ENCODE assay signal across 7 mouse cellular contexts in the genomic region with DNA sequence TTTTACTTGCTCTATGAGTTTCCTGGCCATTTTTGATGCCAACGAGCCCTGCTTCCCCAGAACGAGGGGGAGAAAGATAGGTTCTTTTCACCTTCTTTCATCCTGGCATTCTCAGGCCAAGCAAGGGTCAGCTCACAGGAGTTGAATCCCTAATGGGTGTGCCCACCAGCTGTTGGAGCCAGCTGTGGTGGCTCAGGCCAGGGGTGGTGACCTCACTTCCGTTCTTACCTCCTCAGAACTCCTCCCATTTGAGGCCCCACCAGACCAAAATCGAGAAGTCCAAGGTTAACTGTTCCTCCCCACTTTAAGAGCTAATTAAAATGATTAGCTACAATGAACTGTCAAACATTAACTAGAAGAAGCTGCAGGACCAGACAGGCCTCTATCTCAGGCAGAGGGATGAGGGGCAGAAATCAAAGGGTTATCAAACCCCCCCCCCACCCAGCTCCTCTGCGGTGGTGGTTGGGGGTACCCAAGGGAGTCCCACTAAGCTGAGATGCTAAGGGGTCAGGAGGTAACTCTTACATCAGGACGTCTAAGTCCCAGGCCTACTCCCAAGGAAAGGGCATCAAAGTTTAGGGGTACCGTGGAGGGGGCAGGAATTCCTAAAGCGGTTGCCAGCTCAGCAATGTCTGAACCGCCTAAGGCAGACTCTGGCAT. TPM values are rescaled to one million over a fixed set of nuclear protein-coding genes. Genes with fewer than 3 reads are reported as not detected.
DNase-seq lines count a peak whose midpoint lies in the region; ATAC-seq and TF ChIP-seq lines count a peak whose summit lies in the region.

No protein-coding gene starts in this region.

- H3K4me1 ChIP-seq in heart, embryonic 16.5 days (ENCODE audit: control insufficient read depth, insufficient read depth, low read length), result peaks cover 26% of the 10 kb centered on the region
- no peaks in the 10 kb centered on the region for H3K4me1 ChIP-seq in limb, embryonic 14.5 days (ENCODE audit: control insufficient read depth, insufficient read depth, low read length)
- peaks cover 4% of the 10 kb centered on the region; the same call in 1 of the 2 replicates for H3K4me1 ChIP-seq in neural tube, embryonic 12.5 days

- H3K27me3 ChIP-seq in C2C12 (ENCODE audit: control insufficient read depth, insufficient read depth, insufficient read length), result no peaks in the 10 kb centered on the region
- H3K27me3 ChIP-seq in heart, embryonic 16.5 days (ENCODE audit: control insufficient read depth, insufficient read depth, low read length), result no peaks in the 10 kb centered on the region
- no peaks in the 10 kb centered on the region for H3K27me3 ChIP-seq in limb, embryonic 14.5 days (ENCODE audit: control insufficient read depth, insufficient read depth, low read length)
- H3K27me3 ChIP-seq in neural tube, embryonic 12.5 days (replicated peaks), result peaks cover 32% of the 10 kb centered on the region

- no peak for ATAC-seq in heart, embryonic 16.5 days (replicated peaks; ENCODE audit: extremely low read depth, insufficient read depth, low FRiP score)
- no peak for ATAC-seq in limb, embryonic 14.5 days (ENCODE audit: low FRiP score, low read depth)
- ATAC-seq in neural tube, embryonic 12.5 days (ENCODE audit: low FRiP score, low read depth), result no peak

- no peak for TF ChIP-seq POLR2A in limb, embryonic 14.5 days (IDR thresholded peaks at IDR 0.05; ENCODE audit: borderline replicate concordance, extremely low read depth, insufficient read depth, insufficient read length)

- H3ac ChIP-seq in C2C12 (ENCODE audit: control insufficient read depth, insufficient read length, low read depth), result peak overlapping the region; percentile 54

- DNase-seq in ZHBTc4 (ENCODE audit: low read depth, low spot score), result peak; percentile 27
- DNase-seq in limb, embryonic 14.5 days (ENCODE audit: low spot score), result peak; percentile 22
- no peak for DNase-seq in ovary, postnatal 14 days (ENCODE audit: low spot score)
- DNase-seq in left cerebral cortex, postnatal 36 days (ENCODE audit: low spot score in 2 of 2), result no peak

- intact Hi-C loops in left cerebral cortex, postnatal 36 days (cut with DNase I), result no loop called here

- 18% methylated on average over 9 of the region's 9 CpGs for WGBS in heart, embryonic 16.5 days
- 31% methylated on average over 9 of the region's 9 CpGs for WGBS in limb, embryonic 14.5 days
- 33% methylated on average over 9 of the region's 9 CpGs for WGBS in neural tube, embryonic 12.5 days

- peak overlapping the region; percentile 50 for H3K4me3 ChIP-seq in C2C12 (ENCODE audit: insufficient read depth, poor library complexity, severe bottlenecking)
- peak overlapping the region; percentile 72 for H3K4me3 ChIP-seq in heart, embryonic 16.5 days (ENCODE audit: low read length)
- peak overlapping the region; percentile 49 for H3K4me3 ChIP-seq in limb, embryonic 14.5 days (replicated peaks; ENCODE audit: low read length)
- H3K4me3 ChIP-seq in neural tube, embryonic 12.5 days, result no peak overlapping the region

- peak overlapping the region; percentile 94 for H3K27ac ChIP-seq in heart, embryonic 16.5 days (ENCODE audit: low read length)
- no peak overlapping the region for H3K27ac ChIP-seq in limb, embryonic 14.5 days (replicated peaks; ENCODE audit: low read depth, low read length)
- no peak overlapping the region for H3K27ac ChIP-seq in neural tube, embryonic 12.5 days

- H3K36me3 ChIP-seq in C2C12 (ENCODE audit: control insufficient read depth, insufficient read depth), result no peaks in the 10 kb centered on the region
- no peaks in the 10 kb centered on the region for H3K36me3 ChIP-seq in heart, embryonic 16.5 days (ENCODE audit: control insufficient read depth, insufficient read depth)
- H3K36me3 ChIP-seq in limb, embryonic 14.5 days (ENCODE audit: control insufficient read depth, insufficient read depth, low read length), result no peaks in the 10 kb centered on the region
- H3K36me3 ChIP-seq in neural tube, embryonic 12.5 days, result no peaks in the 10 kb centered on the region

- no peak for TF ChIP-seq CTCF in C2C12 (IDR thresholded peaks at IDR 0.05; ENCODE audit: control insufficient read depth, insufficient read depth, insufficient read length)

- peak overlapping the region; percentile 87 for H3K9ac ChIP-seq in heart, embryonic 16.5 days (ENCODE audit: low read length)
- H3K9ac ChIP-seq in limb, embryonic 14.5 days (ENCODE audit: low read depth, low read length, severe bottlenecking), result peak overlapping the region; percentile 62
- H3K9ac ChIP-seq in neural tube, embryonic 12.5 days, result no peak overlapping the region

- H3K79me2 ChIP-seq in C2C12 (ENCODE audit: control insufficient read depth, insufficient read depth), result peaks cover 59% of the 10 kb centered on the region

- peaks cover 46% of the 10 kb centered on the region for H3K79me3 ChIP-seq in C2C12 (ENCODE audit: low read depth)

- peak overlapping the region; percentile 76 for H3K4me2 ChIP-seq in heart, embryonic 16.5 days (ENCODE audit: low read depth, low read length)
- peak overlapping the region; percentile 47 for H3K4me2 ChIP-seq in limb, embryonic 14.5 days (replicated peaks; ENCODE audit: low read depth, low read length, severe bottlenecking)
- peak overlapping the region; percentile 54 for H3K4me2 ChIP-seq in neural tube, embryonic 12.5 days (replicated peaks)

- H3K9me3 ChIP-seq in heart, embryonic 16.5 days (replicated peaks; ENCODE audit: control insufficient read depth, low read length), result no peaks in the 10 kb centered on the region
- H3K9me3 ChIP-seq in limb, embryonic 14.5 days (ENCODE audit: control insufficient read depth, low read length), result no peaks in the 10 kb centered on the region
- no peaks in the 10 kb centered on the region for H3K9me3 ChIP-seq in neural tube, embryonic 12.5 days

TF ChIP-seq in C2C12, 6 proteins besides CTCF, POLR2A, EP300 and RAD21:
- no peak for TF ChIP-seq MAX (IDR thresholded peaks at IDR 0.05)
- TF ChIP-seq MYOD1 (IDR thresholded peaks at IDR 0.05; ENCODE audit: control insufficient read depth, insufficient read length, low read depth), result peak; percentile 65

RNA-seq across cellular contexts. Expression of gene Elf4, which starts 10.6 kb away (rescaled TPM):
- 6.7 TPM for polyA plus RNA-seq in C2C12 (2012; fragmentation: generic; extraction: Trizol)
- polyA plus RNA-seq in heart, embryonic 16.5 days (2015; fragmentation: Nextera tagmentation; extraction: Ambion mirVana), result 10.0 and 10.1 TPM in 2 replicates
- polyA plus RNA-seq in limb, embryonic 14.5 days (2012; rRNA removed), result 24.3 and 29.6 TPM in 2 replicates
- polyA plus RNA-seq in limb, embryonic 14.5 days (2014; fragmentation: Nextera tagmentation; extraction: Ambion mirVana), result 11.1 and 12.0 TPM in 2 replicates
- 1.3 TPM in 2 replicates for polyA plus RNA-seq in neural tube, embryonic 12.5 days (2016; fragmentation: Nextera tagmentation; extraction: Ambion mirVana)
- total RNA-seq in left cerebral cortex, postnatal 36 days (2021), result 1 to 10 TPM in 1 of 2 experiments, under 1 TPM in 1; 0.99 to 1.1 TPM

Comparison
In these comparisons a context has a peak if more than half of its experiments do, and no peak if none do; other contexts are left out.
1. DNase-seq: peak in ZHBTc4 (single experiment) and limb, embryonic 14.5 days (single experiment); none in ovary, postnatal 14 days (single experiment) and left cerebral cortex, postnatal 36 days (0 of 2).
2. Peak in every context shown above with its lines, with median percentiles within 50 percentile points of each other: H3K4me2 ChIP-seq.